Mouse (Mus musculus) liver, embryonic 14.5 days (tissue): ENCODE results near the gene En2. TPM values are rescaled to one million over a fixed set of nuclear protein-coding genes. Genes with fewer than 3 reads are reported as not detected.

Experiments
- ATAC-seq: fragments of 200-750 bp; cut with Nextera tagmentation; 2 replicates; pipeline ENCODE4 v1.8.0; 2017; ENCODE audit warnings: moderate number of reproducible peaks, mild to moderate bottlenecking, moderate library complexity; ENCODE audit not compliant: insufficient read depth
- DNase-seq, 3 experiments: peaks; one replicate each; pipeline ENCODE4 v3.0.0-alpha.2; 2012 to 2013; ENCODE audit warnings: low read depth in 3 of 3, low spot score in 3 of 3
- H3K27ac ChIP-seq: fragments of 300-500 bp; sonication (generic); 2 replicates; pipeline ENCODE4 v1.5.1; 2014; ENCODE audit warnings: moderate library complexity, mild to moderate bottlenecking, control low read depth, inconsistent platforms
- H3K27me3 ChIP-seq: fragments of 300-500 bp; sonication (generic); 2 replicates; pipeline ENCODE4 v1.6.1; 2014; ENCODE audit warnings: mild to moderate bottlenecking, low read length, moderate library complexity; ENCODE audit not compliant: control insufficient read depth, insufficient read depth
- H3K36me3 ChIP-seq: fragments of 300-500 bp; sonication (generic); replicated peaks from 2 replicates; pipeline ENCODE4 v1.6.1; 2014; ENCODE audit warnings: low read depth; ENCODE audit not compliant: control insufficient read depth, insufficient read depth
- H3K4me1 ChIP-seq, 2 experiments: fragments of 200-500 bp in 1 of 2; fragments of 300-500 bp in 1 of 2; sonication (generic) in 1 of 2; replicated peaks; 2 replicates each; pipeline ENCODE4 v1.6.1; 2012 to 2014; ENCODE audit warnings: antibody characterized with exemption in 1 of 2, inconsistent platforms in 1 of 2, low read length in 1 of 2; ENCODE audit not compliant: control insufficient read depth in 2 of 2, insufficient read depth in 2 of 2
- H3K4me2 ChIP-seq: fragments of 300-500 bp; sonication (generic); 2 replicates; pipeline ENCODE4 v1.6.1; 2014; ENCODE audit warnings: low read depth, mild to moderate bottlenecking, control low read depth, moderate library complexity
- H3K4me3 ChIP-seq, 2 experiments: fragments of 200-500 bp in 1 of 2; fragments of 300-500 bp in 1 of 2; sonication (generic) in 1 of 2; 2 replicates each; pipeline ENCODE4 v1.5.1; 2012 to 2014; ENCODE audit warnings: low read depth in 2 of 2, low read length in 2 of 2, mild to moderate bottlenecking in 2 of 2, control low read depth in 1 of 2, inconsistent platforms in 1 of 2, moderate library complexity in 1 of 2; ENCODE audit not compliant: insufficient read depth in 1 of 2
- H3K9ac ChIP-seq: fragments of 300-500 bp; sonication (generic); replicated peaks from 2 replicates; pipeline ENCODE4 v1.6.1; 2014; ENCODE audit warnings: mild to moderate bottlenecking, control low read depth, moderate library complexity
- H3K9me3 ChIP-seq: fragments of 300-500 bp; sonication (generic); 2 replicates; pipeline ENCODE4 v1.6.1; 2016; ENCODE audit warnings: low read length, mixed read lengths; ENCODE audit not compliant: control insufficient read depth
- CTCF ChIP-seq: IDR thresholded peaks from 2 replicates; pipeline ENCODE4 v1.5.1; 2016; ENCODE audit warnings: antibody characterized with exemption, low read depth, control low read depth
- EP300 ChIP-seq: IDR thresholded peaks from 2 replicates; pipeline ENCODE4 v1.6.1; 2016; ENCODE audit warnings: antibody characterized with exemption, low read depth
- WGBS: fragments of 180-500 bp; shearing (Covaris S2); extraction: QIAGEN DNeasy Blood & Tissue Kit; methylation state at CpG from one replicate; pipeline ENCODE4 v1.1.7; 2014; ENCODE audit not compliant: insufficient replicate concordance; 5-methylcytosine and 5-hydroxymethylcytosine counted together
- polyA plus RNA-seq, 2 experiments: library from polyadenylated mRNA; depleted of rRNA in 1 of 2; stranded (reverse) in 1 of 2; unstranded in 1 of 2; fragments of >200 nt; fragmentation: Nextera tagmentation in 1 of 2; extraction: Ambion mirVana in 1 of 2; gene quantifications; 2 replicates each; pipeline versions ENCODE4 v1.2.1 to v1.2.3; 2012 to 2014

Gene En2
- polyA plus RNA-seq, 2 experiments: not detected

DNA sequence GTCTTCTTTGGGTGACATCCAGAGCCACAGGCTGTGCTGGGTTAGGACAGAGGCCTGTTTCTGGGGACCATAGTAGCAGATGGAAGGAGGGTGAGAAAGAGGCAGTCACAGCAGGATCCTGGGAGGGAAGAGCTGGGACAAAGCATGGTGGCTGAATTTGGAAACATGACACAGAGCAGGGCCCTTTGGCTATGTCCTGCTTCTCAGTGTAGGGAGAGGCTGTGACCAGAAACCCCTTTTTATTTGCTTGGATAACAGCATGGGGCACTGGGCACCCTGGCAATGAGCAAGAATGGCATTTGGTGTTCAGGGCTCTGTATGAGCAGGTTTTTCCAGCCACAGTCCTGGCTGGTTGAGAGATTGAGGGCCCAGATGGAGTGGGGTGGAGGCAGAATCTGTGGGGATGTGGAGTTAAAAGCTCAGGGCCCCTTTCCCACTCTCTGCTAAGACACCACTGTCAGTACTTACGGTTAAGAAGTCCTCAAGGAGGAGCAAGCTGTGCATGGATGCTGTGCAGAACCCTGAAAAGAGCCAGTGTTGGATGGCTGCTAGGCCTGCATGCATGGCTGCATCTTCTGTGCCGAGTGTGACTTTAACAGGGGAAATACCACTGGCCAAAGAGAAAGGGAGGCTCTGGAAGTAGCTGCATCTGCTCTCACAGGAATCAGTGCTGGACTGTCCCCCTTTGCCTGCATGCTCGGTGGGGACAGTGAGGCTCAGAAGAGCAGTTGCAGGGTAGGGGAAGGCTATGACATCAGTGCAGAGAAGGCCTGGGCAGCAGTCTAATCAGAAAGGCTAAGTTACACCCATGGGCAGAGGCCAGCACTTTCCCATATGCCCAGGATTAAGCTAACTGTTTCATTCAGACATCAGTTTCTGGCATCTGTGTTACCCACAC lies 26.0 kb downstream of the En2 start:
- 40% methylated on average over 3 of the region's 3 CpGs for WGBS
- no peak for ATAC-seq

GRCm38 (mm10) chr5:28192099-28192454 lies 26.6 kb downstream of the En2 start:
- TF ChIP-seq EP300: no peak
- no peak for TF ChIP-seq CTCF
- Histone ChIP-seq H3K27ac (no peak overlapping the region), H3K9ac (no peak overlapping the region), H3K4me2 (no peak overlapping the region), H3K36me3 (no peaks in the 10 kb centered on the region), H3K4me1 (no peaks in the 10 kb centered on the region), H3K4me3 (no peak overlapping the region), H3K9me3 (no peaks in the 10 kb centered on the region), H3K27me3 (no peaks in the 10 kb centered on the region)
- 42% methylated on average over 4 of the region's 4 CpGs for WGBS
- no peak for ATAC-seq
- no peak for DNase-seq

More for the DNA sequence above, 26.0 kb downstream of the En2 start:
- Histone ChIP-seq H3K27ac (no peak overlapping the region), H3K4me3 (no peak overlapping the region), H3K9ac (no peak overlapping the region), H3K4me1 (no peaks in the 10 kb centered on the region), H3K9me3 (no peaks in the 10 kb centered on the region), H3K27me3 (no peaks in the 10 kb centered on the region), H3K4me2 (no peak overlapping the region), H3K36me3 (no peaks in the 10 kb centered on the region)
- no peak for DNase-seq
- TF ChIP-seq CTCF: no peak
- no peak for TF ChIP-seq EP300

DNA sequence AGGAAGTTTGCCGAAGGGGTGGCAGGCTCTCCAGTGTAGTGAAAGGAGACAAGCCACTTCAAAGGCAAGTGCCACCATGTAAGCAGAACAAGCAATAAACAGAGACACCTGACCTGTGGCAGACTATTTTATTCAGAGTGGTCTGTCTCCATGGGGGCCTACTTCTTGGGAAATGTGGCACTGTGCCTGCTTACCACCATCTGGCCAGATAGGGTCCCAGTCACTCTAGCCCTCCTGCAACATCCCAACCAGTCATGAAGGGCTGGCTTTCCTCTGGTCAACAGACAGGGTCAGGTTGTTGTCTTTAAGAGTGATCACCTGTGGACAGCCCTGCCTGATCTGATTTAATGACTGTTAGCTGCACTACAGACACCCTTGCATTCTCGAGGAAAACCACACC lies 30.0 kb downstream of the En2 start:
- H3K27me3 ChIP-seq: no peaks in the 10 kb centered on the region
- no peak for DNase-seq
- no peak overlapping the region for H3K4me2 ChIP-seq
- H3K4me1 ChIP-seq: no peaks in the 10 kb centered on the region
- 30% methylated on average over 2 of the region's 2 CpGs for WGBS
- no peak overlapping the region for H3K9ac ChIP-seq
- no peak overlapping the region for H3K4me3 ChIP-seq
- no peak overlapping the region for H3K27ac ChIP-seq
- TF ChIP-seq EP300 (no peak), CTCF (no peak)
- H3K36me3 ChIP-seq: no peaks in the 10 kb centered on the region
- H3K9me3 ChIP-seq: no peaks in the 10 kb centered on the region
- no peak for ATAC-seq

DNA sequence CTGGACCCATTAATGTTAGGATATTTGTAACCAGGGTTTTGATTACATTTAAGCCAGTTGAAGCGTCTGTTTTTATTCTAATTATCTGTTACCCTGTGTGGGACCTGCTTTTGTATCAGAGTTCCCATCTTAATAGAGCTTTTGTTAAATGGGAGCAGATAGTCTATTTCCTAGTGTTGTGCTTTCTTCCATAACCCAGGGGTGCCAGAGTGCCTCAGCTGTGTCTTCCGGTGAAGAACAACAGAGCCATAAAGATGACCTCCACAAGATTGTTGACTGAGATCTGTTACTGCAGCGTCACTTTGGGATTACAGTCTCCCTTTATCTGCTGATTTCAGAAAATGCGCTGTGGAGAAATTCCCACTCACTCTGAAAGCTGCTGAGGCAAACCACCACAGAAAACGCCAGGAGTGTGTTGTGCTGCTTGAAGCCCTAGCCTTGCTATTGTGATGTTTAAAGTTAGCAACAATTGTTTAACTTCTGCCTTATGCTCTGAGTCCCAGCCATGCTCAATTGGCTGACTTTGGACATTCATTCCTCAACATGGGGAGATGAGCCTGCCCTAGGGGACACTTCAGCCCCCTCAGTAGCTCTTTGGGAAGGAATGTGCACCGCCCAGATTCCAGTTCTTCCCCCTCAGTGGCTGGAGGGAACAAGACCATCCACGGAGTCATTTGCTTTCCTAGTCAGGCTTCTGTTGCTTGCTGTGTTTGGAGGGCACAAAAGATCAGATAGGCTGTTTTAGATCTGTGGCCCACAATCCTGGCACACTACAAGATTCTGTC lies 33.8 kb downstream of the En2 start:
- Histone ChIP-seq H3K9me3 (no peaks in the 10 kb centered on the region), H3K4me1 (no peaks in the 10 kb centered on the region), H3K27me3 (no peaks in the 10 kb centered on the region), H3K4me2 (no peak overlapping the region), H3K36me3 (no peaks in the 10 kb centered on the region), H3K27ac (no peak overlapping the region), H3K4me3 (no peak overlapping the region), H3K9ac (no peak overlapping the region)
- ATAC-seq (no peak), DNase-seq (no peak)
- TF ChIP-seq CTCF (no peak), EP300 (no peak)
- 29% methylated on average over 7 of the region's 7 CpGs for WGBS

DNA sequence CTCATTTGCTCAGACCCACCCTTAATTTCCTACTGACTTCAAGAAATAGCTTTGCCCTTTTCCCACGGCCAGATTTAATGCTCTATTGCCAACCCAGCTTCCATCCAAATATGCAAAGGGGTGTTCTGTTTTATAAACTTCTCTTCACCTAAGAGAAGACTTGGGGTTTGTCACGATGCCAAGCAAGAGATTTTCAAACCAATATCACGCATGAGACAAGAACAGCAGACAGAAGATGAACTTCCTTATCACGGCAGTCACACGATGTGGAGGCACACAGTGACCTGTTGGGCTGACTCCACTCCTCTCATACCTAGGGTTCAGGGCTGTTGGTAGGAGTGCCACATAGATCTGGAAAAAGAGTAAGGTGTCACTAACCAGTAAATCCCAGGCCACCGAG lies 37.6 kb downstream of the En2 start:
- Histone ChIP-seq H3K36me3 (no peaks in the 10 kb centered on the region), H3K4me3 (no peak overlapping the region), H3K27ac (no peak overlapping the region), H3K4me1 (peaks cover 0 to 3% of the 10 kb centered on the region in 2 experiments; a peak in 1 of 4 replicates), H3K4me2 (no peak overlapping the region), H3K9ac (no peak overlapping the region), H3K9me3 (no peaks in the 10 kb centered on the region), H3K27me3 (peaks cover 10% of the 10 kb centered on the region)
- 48% methylated on average over 6 of the region's 6 CpGs for WGBS
- ATAC-seq: no peak
- no peak for TF ChIP-seq EP300
- no peak for TF ChIP-seq CTCF
- no peak for DNase-seq
